ENCODE assay signal across 38 mouse cellular contexts in the genomic region with DNA sequence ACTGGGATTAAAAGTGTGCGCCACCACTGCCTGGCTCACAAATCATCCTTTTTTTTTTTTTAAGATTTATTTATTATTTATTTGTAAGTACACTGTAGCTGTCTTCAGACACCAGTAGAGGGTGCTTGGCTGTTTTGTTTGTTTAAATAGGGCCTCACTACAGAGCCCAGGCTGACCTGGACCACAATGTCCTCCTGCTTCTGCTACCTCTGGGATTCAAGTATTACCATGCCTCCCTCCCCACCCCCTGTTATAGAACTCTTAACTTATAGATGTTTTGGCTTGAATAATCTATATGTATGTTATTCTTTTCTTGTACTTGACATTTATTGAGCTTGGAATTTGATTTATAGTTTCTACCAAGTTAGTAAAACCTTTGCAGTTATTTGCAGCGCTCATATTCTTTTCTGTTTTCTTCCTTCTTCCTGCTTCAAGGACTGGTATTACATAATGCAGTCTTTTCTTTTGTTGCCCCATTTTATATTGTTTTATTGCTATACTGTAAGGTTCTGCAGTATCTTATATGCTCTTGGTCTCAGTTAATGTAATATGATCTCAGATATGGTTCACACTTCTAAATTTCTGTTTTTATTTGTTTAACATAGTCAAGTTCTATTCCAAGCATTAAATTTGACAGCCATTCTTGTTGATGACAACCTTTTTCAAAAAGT. TPM values are rescaled to one million over a fixed set of nuclear protein-coding genes. Genes with fewer than 3 reads are reported as not detected.
"Had no signal": no experiment of that assay in that cellular context is flagged by ENCODE, and none has a peak within 500 bp of the region (broad histone marks: within the 10 kb centered on the region; RNA-seq: fewer than 3 reads in every experiment).

No protein-coding gene starts in this region.

- H3K27me3 ChIP-seq: heart, embryonic 13.5 days; heart, embryonic 15.5 days; hindbrain, embryonic 13.5 days; hindbrain, embryonic 15.5 days; limb, embryonic 13.5 days; limb, embryonic 15.5 days; liver, embryonic 12.5 days had no signal

- ATAC-seq: hindbrain, postnatal 0 days; liver, embryonic 12.5 days had no signal

- H3K4me2 ChIP-seq: heart, embryonic 13.5 days; heart, embryonic 15.5 days; hindbrain, embryonic 13.5 days; hindbrain, embryonic 15.5 days; limb, embryonic 13.5 days; limb, embryonic 15.5 days; liver, embryonic 12.5 days had no signal

- DNase-seq: gastrocnemius, adult 2 months; gastrocnemius, postnatal 10 days; gastrocnemius, postnatal 25 days; heart, adult 18-20 months; heart, postnatal 14 days; heart, postnatal 36 days; kidney, adult 18-20 months; kidney, adult 8-10 months; kidney, postnatal 10 days; kidney, postnatal 25 days; kidney, postnatal 4 days; left cerebral cortex, postnatal 4 days had no signal

- H3K4me1 ChIP-seq: heart, embryonic 10.5 days; hindbrain, embryonic 13.5 days; hindbrain, embryonic 15.5 days; limb, embryonic 13.5 days; limb, embryonic 15.5 days had no signal

- H3K9ac ChIP-seq: heart, embryonic 13.5 days; heart, embryonic 15.5 days; hindbrain, embryonic 13.5 days; hindbrain, embryonic 15.5 days; limb, embryonic 13.5 days; limb, embryonic 15.5 days; liver, embryonic 12.5 days; liver, embryonic 14.5 days had no signal

- H3K4me3 ChIP-seq: gastrocnemius, adult 2 months; heart, embryonic 10.5 days; heart, embryonic 13.5 days; heart, embryonic 15.5 days; hindbrain, embryonic 13.5 days; hindbrain, embryonic 15.5 days; limb, embryonic 13.5 days; limb, embryonic 15.5 days; liver, embryonic 12.5 days had no signal

- H3K9me3 ChIP-seq: heart, embryonic 10.5 days; heart, embryonic 13.5 days; heart, embryonic 15.5 days; hindbrain, embryonic 13.5 days; hindbrain, embryonic 15.5 days; limb, embryonic 13.5 days; limb, embryonic 15.5 days; liver, embryonic 12.5 days had no signal

- H3K27ac ChIP-seq: gastrocnemius, adult 2 months; heart, embryonic 10.5 days; heart, embryonic 13.5 days; heart, embryonic 15.5 days; hindbrain, embryonic 13.5 days; hindbrain, embryonic 15.5 days; hindbrain, postnatal 0 days; limb, embryonic 13.5 days; limb, embryonic 15.5 days; liver, embryonic 12.5 days; liver, embryonic 14.5 days had no signal

RNA-seq across cellular contexts. Expression of a gene that starts 39.1 kb away (rescaled TPM):
- total RNA-seq: gastrocnemius, adult 2 months; gastrocnemius, postnatal 10 days; gastrocnemius, postnatal 25 days; gastrocnemius, postnatal 4 days; granulocyte monocyte progenitor cell, adult 5-6 weeks; heart, adult 18-20 months; heart, adult 8-10 months; heart, postnatal 14 days; heart, postnatal 36 days; hematopoietic stem cell, adult 5-6 weeks; hindbrain, postnatal 0 days; layer of hippocampus, adult 18-20 months; layer of hippocampus, postnatal 10 days; layer of hippocampus, postnatal 25 days; left cerebral cortex, adult 18-20 months; left cerebral cortex, adult 8-10 months; left cerebral cortex, postnatal 10 days; left cerebral cortex, postnatal 25 days; left cerebral cortex, postnatal 4 days had no signal
- polyA plus RNA-seq: frontal cortex, adult 2 months; heart, postnatal 0 days; hindbrain, embryonic 13.5 days; hindbrain, postnatal 0 days; intestine, embryonic 14.5 days; kidney, embryonic 14.5 days; limb, embryonic 11.5 days; limb, embryonic 15.5 days had no signal

RNA-seq across cellular contexts. Expression of a gene that starts 46.9 kb away (rescaled TPM):
- total RNA-seq: hematopoietic stem cell, adult 5-6 weeks had no signal
